Mouse (Mus musculus): ENCODE measurements around the gene Pzp. TPM values are rescaled to one million over a fixed set of nuclear protein-coding genes. Genes with fewer than 3 reads are reported as not detected.

Pzp gene
- 0.46 TPM in 1 of 2 replicates, not detected in the other for polyA plus RNA-seq (2014; fragmentation: Nextera tagmentation; extraction: Ambion mirVana)

DNA sequence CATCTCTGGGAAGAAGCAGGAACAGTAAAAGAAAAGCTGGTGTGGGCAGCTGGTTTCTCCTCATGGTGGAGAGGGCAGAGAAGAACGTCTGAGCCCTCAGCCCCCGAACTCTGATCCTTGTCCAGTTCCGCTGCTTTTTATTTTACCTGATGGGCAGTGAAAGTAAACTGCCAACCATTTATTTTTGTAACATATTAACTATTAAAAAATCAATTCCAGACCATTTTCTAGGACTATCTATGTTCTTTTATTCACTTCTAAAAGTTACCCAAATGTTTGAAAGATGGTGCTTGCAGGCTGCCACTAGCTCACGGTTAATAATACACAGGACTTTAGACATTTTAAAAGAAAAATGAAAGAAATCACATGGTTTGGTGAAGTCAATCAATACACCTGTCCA is at the start of gene Pzp:
TSS of gene Pzp (minus strand) at position 120 of the 400 bp plus-strand sequence.
- no peak for DNase-seq (ENCODE audit: low spot score)

GRCm38 (mm10) chr6:128566589-128566988 is 40.1 kb upstream of the Pzp start:
- no peaks in the 10 kb centered on the region for H3K4me1 ChIP-seq (ENCODE audit: control insufficient read depth, insufficient read depth, low read length)
- H3K36me3 ChIP-seq (ENCODE audit: control insufficient read depth, insufficient read depth, low read length): no peaks in the 10 kb centered on the region
- DNase-seq (ENCODE audit: low spot score) (no peak), ATAC-seq (ENCODE audit: low read depth) (no peak)
- H3K27me3 ChIP-seq (replicated peaks; ENCODE audit: control insufficient read depth, insufficient read depth, low read length): no peaks in the 10 kb centered on the region
- no peak overlapping the region for H3K4me3 ChIP-seq (ENCODE audit: low read depth, low read length)
- no peak overlapping the region for H3K27ac ChIP-seq (replicated peaks; ENCODE audit: low read depth, low read length)
- no peak overlapping the region for H3K9ac ChIP-seq (ENCODE audit: low read depth, low read length)
- no peaks in the 10 kb centered on the region for H3K9me3 ChIP-seq (ENCODE audit: control insufficient read depth, low read length)
- H3K4me2 ChIP-seq (ENCODE audit: low read depth, low read length): no peak overlapping the region
- 94% methylated on average over 11 of the region's 11 CpGs for WGBS

More for the DNA sequence above, at the start of gene Pzp:
- Histone ChIP-seq H3K9ac (ENCODE audit: low read depth, low read length) (no peak within 1 kb of the TSS), H3K9me3 (ENCODE audit: control insufficient read depth, low read length) (no peaks in the 10 kb centered on the region), H3K4me1 (ENCODE audit: control insufficient read depth, insufficient read depth, low read length) (no peaks in the 10 kb centered on the region), H3K4me2 (ENCODE audit: low read depth, low read length) (no peak within 1 kb of the TSS), H3K27me3 (replicated peaks; ENCODE audit: control insufficient read depth, insufficient read depth, low read length) (no peaks in the 10 kb centered on the region), H3K27ac (replicated peaks; ENCODE audit: low read depth, low read length) (no peak within 1 kb of the TSS), H3K36me3 (ENCODE audit: control insufficient read depth, insufficient read depth, low read length) (no peaks in the 10 kb centered on the region), H3K4me3 (ENCODE audit: low read depth, low read length) (no peak within 1 kb of the TSS)
- WGBS: 84% methylated on average over 4 of the region's 4 CpGs
- no peak for ATAC-seq (ENCODE audit: low read depth)

- ATAC-seq (ENCODE audit: low read depth): no peak
- H3K4me2 ChIP-seq (ENCODE audit: low read depth, low read length): no peak overlapping the region
- no peaks in the 10 kb centered on the region for H3K36me3 ChIP-seq (ENCODE audit: control insufficient read depth, insufficient read depth, low read length)
- no peak overlapping the region for H3K27ac ChIP-seq (replicated peaks; ENCODE audit: low read depth, low read length)
- H3K9ac ChIP-seq (ENCODE audit: low read depth, low read length): no peak overlapping the region
- 81% methylated on average over 7 of the region's 7 CpGs for WGBS
- DNase-seq (ENCODE audit: low spot score): no peak
- no peaks in the 10 kb centered on the region for H3K4me1 ChIP-seq (ENCODE audit: control insufficient read depth, insufficient read depth, low read length)
- no peak overlapping the region for H3K4me3 ChIP-seq (ENCODE audit: low read depth, low read length)
- no peaks in the 10 kb centered on the region for H3K27me3 ChIP-seq (replicated peaks; ENCODE audit: control insufficient read depth, insufficient read depth, low read length)
- H3K9me3 ChIP-seq (ENCODE audit: control insufficient read depth, low read length): no peaks in the 10 kb centered on the region
These were observed 27.5 kb upstream of the Pzp start for GRCm38 (mm10) chr6:128554049-128554448.

DNA sequence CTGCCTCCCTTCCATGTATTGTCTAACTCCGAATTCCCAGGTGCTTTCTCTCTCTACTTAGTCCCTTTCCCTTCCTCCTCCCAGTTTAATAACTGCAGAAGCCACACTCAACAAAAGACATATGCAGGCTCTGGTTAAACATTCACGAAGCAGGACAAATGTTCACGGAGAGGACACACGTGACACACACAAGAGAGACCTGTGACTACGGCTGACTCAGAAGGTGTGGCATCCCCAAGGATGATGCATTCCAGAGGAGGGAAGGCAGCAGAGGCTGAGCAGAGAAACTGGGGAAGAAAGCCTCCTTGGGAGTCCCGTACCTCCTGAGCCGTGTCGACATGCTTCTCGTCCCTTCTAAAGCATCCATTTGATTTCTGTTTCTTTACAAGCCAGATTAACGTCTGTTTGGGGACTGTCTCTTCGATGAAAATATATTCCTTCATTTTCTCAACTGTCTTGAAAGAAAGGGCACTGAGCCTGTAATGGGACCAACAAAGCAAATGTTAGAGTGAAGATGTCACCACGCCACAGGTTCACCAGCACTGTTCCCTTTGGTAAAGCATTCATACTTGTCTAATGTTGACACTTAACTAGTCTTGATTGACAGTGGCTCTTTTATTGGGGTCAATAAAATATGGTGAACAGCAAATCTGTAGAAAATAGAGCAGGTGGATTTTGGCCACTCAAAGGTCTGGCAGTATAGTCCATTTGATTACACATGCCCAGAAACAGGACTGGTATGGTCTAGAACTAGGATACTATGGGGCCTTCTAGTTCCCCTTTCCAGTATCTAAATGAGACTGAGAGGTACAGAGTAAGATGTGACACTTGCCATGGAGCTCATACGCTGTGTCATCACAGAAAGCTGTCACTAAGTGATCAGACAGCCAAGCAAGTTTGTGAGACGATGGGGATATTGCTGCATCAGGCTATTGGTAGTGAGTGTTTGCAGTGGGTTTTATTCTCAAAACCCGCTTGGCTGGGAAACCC is 23.2 kb upstream of the Pzp start:
- WGBS: 77% methylated on average over 15 of the region's 15 CpGs
- Histone ChIP-seq H3K9me3 (ENCODE audit: control insufficient read depth, low read length) (no peaks in the 10 kb centered on the region), H3K4me3 (ENCODE audit: low read depth, low read length) (no peak overlapping the region), H3K36me3 (ENCODE audit: control insufficient read depth, insufficient read depth, low read length) (no peaks in the 10 kb centered on the region), H3K9ac (ENCODE audit: low read depth, low read length) (no peak overlapping the region), H3K4me2 (ENCODE audit: low read depth, low read length) (no peak overlapping the region), H3K4me1 (ENCODE audit: control insufficient read depth, insufficient read depth, low read length) (no peaks in the 10 kb centered on the region), H3K27me3 (replicated peaks; ENCODE audit: control insufficient read depth, insufficient read depth, low read length) (no peaks in the 10 kb centered on the region), H3K27ac (replicated peaks; ENCODE audit: low read depth, low read length) (no peak overlapping the region)
- no peak for ATAC-seq (ENCODE audit: low read depth)
- DNase-seq (ENCODE audit: low spot score): no peak

GRCm38 (mm10) chr6:128548532-128548931 is 22.0 kb upstream of the Pzp start:
- H3K9me3 ChIP-seq (ENCODE audit: control insufficient read depth, low read length): no peaks in the 10 kb centered on the region
- no peak for DNase-seq (ENCODE audit: low spot score)

DNA sequence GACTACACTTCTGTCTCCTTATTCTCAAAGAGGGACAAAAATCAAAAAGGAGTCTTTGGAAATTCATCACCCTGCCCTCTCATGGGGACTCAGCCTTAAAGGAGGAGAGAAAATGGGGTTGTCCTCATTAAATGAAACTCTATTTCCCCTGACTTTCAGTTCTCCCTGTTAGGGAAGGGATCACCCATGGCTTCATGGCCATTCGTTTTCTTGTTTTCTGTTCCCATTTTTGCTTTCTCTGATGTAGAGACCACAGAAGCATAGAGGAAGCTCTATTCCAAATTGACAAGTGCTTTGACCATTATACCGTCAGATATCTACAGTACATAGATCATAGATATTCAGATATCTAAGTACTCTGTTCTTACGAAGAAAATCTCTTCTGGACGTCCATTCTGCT is 18.9 kb upstream of the Pzp start:
- no peaks in the 10 kb centered on the region for H3K27me3 ChIP-seq (replicated peaks; ENCODE audit: control insufficient read depth, insufficient read depth, low read length)
- DNase-seq (ENCODE audit: low spot score) (no peak), ATAC-seq (ENCODE audit: low read depth) (no peak)
- WGBS: 83% methylated on average over 4 of the region's 4 CpGs
- H3K4me3 ChIP-seq (ENCODE audit: low read depth, low read length): no peak overlapping the region
- H3K36me3 ChIP-seq (ENCODE audit: control insufficient read depth, insufficient read depth, low read length): no peaks in the 10 kb centered on the region
- no peak overlapping the region for H3K4me2 ChIP-seq (ENCODE audit: low read depth, low read length)
- no peaks in the 10 kb centered on the region for H3K4me1 ChIP-seq (ENCODE audit: control insufficient read depth, insufficient read depth, low read length)
- no peaks in the 10 kb centered on the region for H3K9me3 ChIP-seq (ENCODE audit: control insufficient read depth, low read length)
- H3K27ac ChIP-seq (replicated peaks; ENCODE audit: low read depth, low read length): no peak overlapping the region
- no peak overlapping the region for H3K9ac ChIP-seq (ENCODE audit: low read depth, low read length)

More at GRCm38 (mm10) chr6:128548532-128548931, 22.0 kb upstream of the Pzp start:
- Histone ChIP-seq H3K27me3 (replicated peaks; ENCODE audit: control insufficient read depth, insufficient read depth, low read length) (no peaks in the 10 kb centered on the region), H3K4me1 (ENCODE audit: control insufficient read depth, insufficient read depth, low read length) (no peaks in the 10 kb centered on the region), H3K9ac (ENCODE audit: low read depth, low read length) (no peak overlapping the region), H3K36me3 (ENCODE audit: control insufficient read depth, insufficient read depth, low read length) (no peaks in the 10 kb centered on the region), H3K4me3 (ENCODE audit: low read depth, low read length) (no peak overlapping the region), H3K27ac (replicated peaks; ENCODE audit: low read depth, low read length) (no peak overlapping the region), H3K4me2 (ENCODE audit: low read depth, low read length) (no peak overlapping the region)
- 91% methylated on average over 10 of the region's 10 CpGs for WGBS
- ATAC-seq (ENCODE audit: low read depth): no peak

DNA sequence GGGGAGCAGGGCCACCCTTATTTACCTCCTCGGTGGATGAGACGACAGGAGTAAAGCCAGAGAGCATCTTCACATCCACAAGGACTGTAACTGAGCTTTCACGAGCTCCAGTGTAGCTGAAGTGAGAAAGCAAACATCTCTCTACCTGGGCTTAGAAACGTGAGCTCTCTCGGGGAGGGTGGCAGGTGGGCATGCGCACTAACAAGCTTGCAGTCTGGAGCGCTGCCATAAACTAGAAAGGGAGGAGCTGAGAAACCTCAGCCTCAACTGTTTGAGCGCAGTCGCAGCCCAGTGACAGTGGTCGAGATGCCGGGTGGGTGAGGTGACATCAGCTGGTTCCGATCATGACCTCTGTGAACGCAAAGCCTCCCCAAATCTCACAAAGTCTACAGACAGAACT is 16.7 kb upstream of the Pzp start:
- Histone ChIP-seq H3K9ac (ENCODE audit: low read depth, low read length) (no peak overlapping the region), H3K27me3 (replicated peaks; ENCODE audit: control insufficient read depth, insufficient read depth, low read length) (no peaks in the 10 kb centered on the region), H3K9me3 (ENCODE audit: control insufficient read depth, low read length) (no peaks in the 10 kb centered on the region), H3K27ac (replicated peaks; ENCODE audit: low read depth, low read length) (no peak overlapping the region), H3K4me2 (ENCODE audit: low read depth, low read length) (no peak overlapping the region), H3K36me3 (ENCODE audit: control insufficient read depth, insufficient read depth, low read length) (no peaks in the 10 kb centered on the region), H3K4me3 (ENCODE audit: low read depth, low read length) (no peak overlapping the region), H3K4me1 (ENCODE audit: control insufficient read depth, insufficient read depth, low read length) (no peaks in the 10 kb centered on the region)
- DNase-seq (ENCODE audit: low spot score) (peak; percentile 42), ATAC-seq (ENCODE audit: low read depth) (peak; percentile 33; the same call in 1 of the 2 replicates)
- WGBS: 62% methylated on average over 13 of the region's 13 CpGs

GRCm38 (mm10) chr6:128535250-128535649 is 8.7 kb upstream of the Pzp start:
- WGBS: 86% methylated on average over 2 of the region's 2 CpGs
- no peak for DNase-seq (ENCODE audit: low spot score)
- H3K4me2 ChIP-seq (ENCODE audit: low read depth, low read length): no peak overlapping the region
- ATAC-seq (ENCODE audit: low read depth): no peak
- H3K4me3 ChIP-seq (ENCODE audit: low read depth, low read length): no peak overlapping the region
- no peaks in the 10 kb centered on the region for H3K9me3 ChIP-seq (ENCODE audit: control insufficient read depth, low read length)
- no peak overlapping the region for H3K27ac ChIP-seq (replicated peaks; ENCODE audit: low read depth, low read length)
- no peak overlapping the region for H3K9ac ChIP-seq (ENCODE audit: low read depth, low read length)
- H3K36me3 ChIP-seq (ENCODE audit: control insufficient read depth, insufficient read depth, low read length): no peaks in the 10 kb centered on the region
- no peaks in the 10 kb centered on the region for H3K4me1 ChIP-seq (ENCODE audit: control insufficient read depth, insufficient read depth, low read length)
- H3K27me3 ChIP-seq (replicated peaks; ENCODE audit: control insufficient read depth, insufficient read depth, low read length): no peaks in the 10 kb centered on the region
